Mouse (Mus musculus): ENCODE results near the gene Syce1.
"Not testable (repeated sequence)": the region's sequence is repeated elsewhere in the genome, so short reads cannot be mapped to it uniquely, and the experiment has no call there.

Gene Syce1

DNA sequence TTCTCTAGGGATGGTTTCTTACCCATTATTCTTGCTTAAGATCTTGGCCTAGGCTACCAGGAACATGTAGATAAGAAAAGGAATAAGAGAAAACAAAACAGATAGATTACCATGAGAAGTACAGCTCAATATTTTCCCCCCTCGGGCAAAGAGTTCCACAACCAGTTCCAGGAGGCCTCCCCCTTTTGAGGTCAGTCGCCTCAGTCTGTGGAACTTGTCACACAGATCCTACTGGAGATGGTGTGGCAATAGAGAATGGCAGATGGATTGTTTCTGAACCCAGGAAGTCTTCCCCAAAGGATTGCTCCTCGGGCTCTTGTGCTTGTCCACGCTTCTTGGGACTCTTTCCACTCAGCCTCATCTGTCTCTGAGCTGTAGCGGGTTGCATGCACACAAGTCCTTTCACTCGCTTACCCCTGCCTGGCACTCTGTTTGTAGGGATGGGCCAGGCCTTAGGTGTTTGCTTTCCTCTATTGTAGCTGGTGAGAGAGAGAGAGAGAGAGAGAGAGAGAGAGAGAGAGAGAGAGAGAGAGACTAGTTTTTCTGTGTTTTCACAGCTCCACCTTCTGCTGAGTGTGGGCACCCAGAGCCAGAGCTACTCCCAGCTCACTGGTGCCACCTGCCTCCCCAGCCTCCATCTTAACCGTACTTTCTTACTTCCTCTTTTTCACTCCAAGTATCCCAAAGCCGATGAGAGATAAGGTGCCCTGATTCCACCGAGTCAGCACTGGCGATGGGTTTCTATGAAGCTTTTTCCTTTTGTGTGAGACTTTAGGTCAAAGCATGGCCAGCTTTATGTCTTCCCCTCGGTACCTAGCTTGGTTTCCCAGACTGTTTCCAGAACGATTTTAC, 21.5 kb downstream of the Syce1 start:
- DNase-seq (ENCODE audit: extremely low read depth, low read depth): peak; percentile 6

DNA sequence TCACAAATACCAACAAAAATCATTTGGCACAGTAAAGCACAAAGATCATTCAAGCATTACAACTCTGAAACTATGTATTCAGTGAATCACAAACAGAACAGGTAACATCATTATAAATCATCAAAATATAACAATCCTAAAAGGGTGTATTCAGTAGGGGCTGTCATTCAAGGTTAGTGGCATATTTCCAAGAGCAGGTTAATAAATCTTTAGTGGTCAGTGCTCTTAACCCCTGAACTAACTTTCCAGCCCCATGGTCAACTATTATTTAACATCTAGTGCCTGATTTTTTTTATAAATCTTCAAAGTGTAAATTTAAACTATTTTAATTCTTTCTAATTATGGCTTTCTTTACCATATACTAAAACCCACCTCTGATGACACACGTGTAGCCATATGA, 22.3 kb downstream of the Syce1 start:
- DNase-seq (ENCODE audit: extremely low read depth, low read depth): not testable (repeated sequence)

DNA sequence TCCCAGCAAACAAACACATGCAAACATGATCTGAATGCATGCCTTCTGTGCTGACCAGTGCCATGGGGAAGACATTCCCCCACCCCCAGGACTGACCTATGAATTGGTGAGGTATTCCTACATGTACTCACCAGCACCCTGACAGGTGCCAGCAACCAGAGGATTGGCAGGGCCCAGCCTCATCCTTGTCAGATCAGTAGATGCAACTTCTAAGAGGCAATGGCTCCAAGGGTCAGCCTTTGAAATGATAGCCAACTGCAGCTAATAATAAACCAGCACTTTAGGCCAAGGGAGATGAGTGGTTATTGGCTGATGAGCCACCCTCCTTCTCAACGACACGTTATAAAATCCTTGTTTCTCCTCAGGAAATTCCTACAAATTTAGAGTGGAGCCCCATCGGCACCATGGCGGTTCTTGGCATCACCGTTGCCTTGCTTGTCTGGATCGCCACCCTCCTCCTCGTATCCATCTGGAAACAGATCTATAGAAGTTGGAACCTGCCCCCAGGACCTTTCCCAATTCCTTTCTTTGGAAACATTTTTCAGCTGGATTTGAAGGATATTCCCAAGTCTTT, 24.1 kb downstream of the Syce1 start, which contains the start of gene Cyp2e1:
Cyp2e1 (plus strand) TSS at position 293 of the 574 bp plus-strand sequence.
- no peak for DNase-seq (ENCODE audit: extremely low read depth, low read depth)

DNA sequence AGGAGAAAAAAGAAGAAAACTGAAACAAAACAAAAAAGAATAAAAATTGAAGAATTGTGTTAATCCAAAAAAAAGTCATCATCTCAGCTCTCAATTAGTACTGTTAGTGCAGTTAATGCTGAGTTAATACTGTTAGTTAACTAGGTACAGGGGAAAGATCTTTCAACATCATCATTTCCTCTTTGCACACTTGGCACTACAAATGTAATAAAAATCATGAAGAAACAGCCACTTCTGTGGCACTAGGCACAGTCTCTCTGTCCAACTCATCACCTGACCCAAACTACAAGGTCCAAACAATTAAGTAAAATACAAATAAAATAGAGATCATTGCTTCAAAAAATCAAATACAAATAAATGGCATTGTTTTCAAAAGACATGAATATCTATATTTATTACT, 27.0 kb downstream of the Syce1 start:
- DNase-seq (ENCODE audit: extremely low read depth, low read depth): no peak

DNA sequence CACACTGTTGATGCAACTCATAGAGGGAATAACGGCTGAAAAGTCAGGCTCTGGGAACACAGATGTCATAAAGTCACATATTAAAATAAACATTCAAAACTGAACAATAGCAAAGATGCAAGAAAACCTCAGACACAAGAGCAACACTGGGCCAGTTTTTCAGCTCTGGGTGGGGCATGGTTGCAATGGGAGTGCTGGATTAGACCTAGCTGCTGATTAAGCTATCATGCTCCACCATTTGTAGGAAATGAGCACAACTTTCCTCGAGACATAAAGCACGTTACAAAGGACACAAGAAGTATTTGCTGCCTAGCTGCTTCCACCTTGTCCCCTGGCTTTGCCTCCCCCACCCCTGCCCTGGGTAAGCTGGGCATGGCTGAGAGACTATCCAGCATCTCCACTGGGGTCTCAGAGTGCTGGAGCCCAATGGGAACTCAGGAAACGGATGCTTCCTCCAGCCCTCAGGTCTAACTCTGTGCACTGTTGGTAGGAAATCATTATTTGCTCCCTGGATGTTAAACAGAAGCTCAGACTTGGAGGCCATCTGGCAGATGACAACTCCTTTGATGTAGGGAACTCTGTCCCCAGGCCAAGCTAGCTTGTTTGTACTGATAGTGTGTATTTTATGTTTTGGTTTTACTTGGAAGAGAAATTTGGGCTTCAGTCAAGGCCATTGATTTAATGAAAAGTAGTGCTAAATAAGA, 31.3 kb downstream of the Syce1 start:
- DNase-seq (ENCODE audit: extremely low read depth, low read depth): no peak

DNA sequence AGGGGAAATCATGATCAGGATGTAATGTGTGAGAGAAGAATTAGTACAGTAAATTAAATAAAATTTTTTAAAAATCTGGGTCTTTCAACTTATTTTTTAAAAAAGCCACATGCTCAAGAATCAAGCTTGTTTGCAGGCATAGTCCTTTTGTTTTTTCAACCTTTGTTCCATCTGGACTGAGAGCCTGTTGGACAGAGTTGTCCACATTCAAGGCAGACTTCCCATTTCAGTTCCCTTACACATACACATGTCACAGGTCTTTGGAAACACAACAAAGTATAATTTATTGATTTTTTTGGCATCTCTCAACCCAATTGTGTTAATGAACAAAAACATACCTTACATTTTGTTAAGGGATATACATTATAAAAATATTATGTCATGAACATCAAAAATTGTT, 33.1 kb downstream of the Syce1 start:
- no peak for DNase-seq (ENCODE audit: extremely low read depth, low read depth)

DNA sequence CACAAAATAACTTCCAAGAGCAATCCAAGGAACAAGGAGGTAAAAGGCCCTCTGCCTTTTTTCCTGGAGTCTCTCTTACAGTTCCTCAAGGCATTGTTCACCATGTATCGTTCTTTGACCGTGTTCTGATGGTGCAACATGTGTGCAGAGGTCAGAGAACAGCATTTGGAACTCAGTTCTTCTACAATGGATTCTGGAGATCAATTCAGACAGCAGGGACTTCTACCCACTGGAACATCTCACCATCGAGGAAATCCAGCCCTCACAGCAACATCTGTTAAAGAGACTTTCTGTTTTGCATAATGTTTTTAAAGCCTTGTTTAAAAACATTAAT, 38.9 kb downstream of the Syce1 start:
- no peak for DNase-seq (ENCODE audit: extremely low read depth, low read depth)

DNA sequence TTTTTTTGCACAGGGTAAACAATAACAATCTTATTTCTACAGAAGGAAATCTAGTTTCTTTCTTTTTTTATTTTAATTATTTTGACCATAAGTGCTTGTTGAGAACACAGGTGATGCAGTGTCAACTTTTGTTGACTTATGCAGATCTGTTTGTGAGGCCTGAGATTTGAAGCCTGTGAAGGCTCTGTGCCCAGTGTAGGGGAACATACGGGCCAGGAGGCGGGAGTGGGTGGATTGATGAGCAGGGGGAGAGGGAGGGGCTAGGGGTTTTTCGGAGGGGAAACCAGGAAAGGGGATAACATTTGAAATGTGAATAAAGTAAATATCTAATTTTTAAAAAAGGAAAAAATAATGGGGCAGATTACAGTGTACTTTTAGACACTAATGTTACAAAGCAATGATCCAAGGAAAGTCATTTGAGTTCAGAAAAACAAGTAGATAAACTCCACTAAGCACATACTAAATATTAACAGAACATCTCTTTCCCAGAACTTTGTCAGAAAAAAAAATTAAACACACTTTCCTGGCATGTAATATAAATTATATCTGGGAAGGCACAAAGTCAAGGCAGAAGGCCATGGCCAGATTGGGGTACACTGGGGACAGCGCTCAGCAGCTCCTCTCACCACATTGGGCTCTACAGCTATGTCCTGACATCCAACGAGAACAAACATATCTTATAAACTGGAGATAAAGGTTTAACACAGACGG, 39.4 kb downstream of the Syce1 start:
- DNase-seq (ENCODE audit: extremely low read depth, low read depth): no peak

DNA sequence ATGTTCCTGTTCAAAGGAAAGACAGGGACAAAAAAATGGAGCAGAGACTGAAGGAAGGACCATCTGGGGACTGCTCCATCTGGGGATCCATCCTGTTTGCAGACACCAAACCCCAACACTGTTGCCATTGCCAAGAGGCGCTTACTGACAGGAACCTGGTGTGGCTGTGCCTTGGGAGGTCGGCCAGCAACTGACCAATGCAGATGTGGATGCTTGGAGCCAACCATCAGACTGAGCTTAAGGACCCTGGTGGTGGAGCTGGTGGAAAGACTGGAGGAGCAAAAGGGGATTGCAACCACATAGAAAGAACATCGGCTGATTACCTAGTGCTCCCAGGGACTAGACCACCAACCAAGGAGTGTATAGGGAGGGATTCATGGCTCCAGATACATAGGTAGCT, 40.2 kb downstream of the Syce1 start:
- DNase-seq (ENCODE audit: extremely low read depth, low read depth): no peak

DNA sequence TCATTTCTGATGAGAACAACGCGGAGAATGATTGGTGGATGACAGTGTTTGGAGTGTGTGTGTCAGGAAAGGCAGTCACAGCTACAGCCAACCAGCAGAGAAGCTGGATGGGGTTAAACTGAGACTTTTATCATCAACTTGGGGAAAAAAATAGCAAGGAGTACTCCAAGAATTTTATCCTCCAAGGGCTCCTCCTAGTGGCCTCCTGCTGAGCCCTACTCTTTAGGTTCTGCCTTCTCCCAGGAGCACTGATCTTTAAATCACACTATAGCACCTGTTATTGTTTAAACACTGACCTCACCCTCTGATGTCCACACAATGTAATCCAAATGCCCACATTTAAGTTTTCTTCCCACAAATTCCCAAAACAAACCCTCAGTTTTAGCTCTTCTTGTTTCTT, 54.5 kb downstream of the Syce1 start:
- no peak for DNase-seq (ENCODE audit: extremely low read depth, low read depth)
